Mouse (Mus musculus) cerebellum, adult 2 months (tissue): ENCODE measurements around the gene Amdhd1.

ENCODE experiments used
- CTCF ChIP-seq: fragments of 200-500 bp; IDR thresholded peaks from 2 replicates; pipeline ENCODE4 v1.5.1; 2011; ENCODE audit warnings: low read depth, mild to moderate bottlenecking, control low read depth, low read length, moderate library complexity, borderline replicate concordance; ENCODE audit not compliant: insufficient read depth
- POLR2A ChIP-seq: fragments of 200-500 bp; IDR thresholded peaks from 2 replicates; pipeline ENCODE4 v1.6.1; 2011; ENCODE audit warnings: low read length, control low read depth, borderline replicate concordance; ENCODE audit not compliant: insufficient read depth

GRCm38 (mm10) chr10:93572209-93572608 is 32.4 kb upstream of the Amdhd1 start:
- TF ChIP-seq POLR2A, result no peak
- no peak for TF ChIP-seq CTCF
